Mouse (Mus musculus): ENCODE results near the gene Nhej1.

DNA sequence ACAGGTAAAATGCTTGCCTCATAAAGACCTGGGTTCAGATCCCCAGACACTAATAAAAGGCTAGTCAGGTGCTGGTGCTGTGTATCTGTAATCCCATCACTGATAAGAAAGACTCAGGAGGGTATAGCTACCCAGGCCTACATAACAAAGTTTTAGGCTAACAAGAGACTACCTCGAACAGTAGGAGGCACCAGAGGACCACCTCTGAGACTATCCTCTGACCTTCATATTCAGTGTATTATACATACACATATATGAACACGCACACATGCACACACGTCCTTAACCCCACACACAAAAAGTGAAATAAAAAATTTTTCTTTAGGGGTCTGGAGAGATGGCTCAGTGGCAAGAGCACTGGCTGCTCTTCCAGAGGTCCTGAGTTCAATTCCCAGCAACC lies 2.8 kb downstream of the Nhej1 start:
- TF ChIP-seq POLR2A (IDR thresholded peaks at IDR 0.05; ENCODE audit: control insufficient read depth, extremely low read depth, insufficient read depth, low read length, poor library complexity) (no peak), CTCF (IDR thresholded peaks at IDR 0.05; ENCODE audit: borderline replicate concordance, control insufficient read depth, extremely low read depth, insufficient read depth, low read length, poor library complexity) (no peak)
